Mouse (Mus musculus): ENCODE results near the gene Stk16.
A peak's percentile ranks its signal among the peaks of the same experiment; 100 is the strongest.

Stk16 gene

DNA sequence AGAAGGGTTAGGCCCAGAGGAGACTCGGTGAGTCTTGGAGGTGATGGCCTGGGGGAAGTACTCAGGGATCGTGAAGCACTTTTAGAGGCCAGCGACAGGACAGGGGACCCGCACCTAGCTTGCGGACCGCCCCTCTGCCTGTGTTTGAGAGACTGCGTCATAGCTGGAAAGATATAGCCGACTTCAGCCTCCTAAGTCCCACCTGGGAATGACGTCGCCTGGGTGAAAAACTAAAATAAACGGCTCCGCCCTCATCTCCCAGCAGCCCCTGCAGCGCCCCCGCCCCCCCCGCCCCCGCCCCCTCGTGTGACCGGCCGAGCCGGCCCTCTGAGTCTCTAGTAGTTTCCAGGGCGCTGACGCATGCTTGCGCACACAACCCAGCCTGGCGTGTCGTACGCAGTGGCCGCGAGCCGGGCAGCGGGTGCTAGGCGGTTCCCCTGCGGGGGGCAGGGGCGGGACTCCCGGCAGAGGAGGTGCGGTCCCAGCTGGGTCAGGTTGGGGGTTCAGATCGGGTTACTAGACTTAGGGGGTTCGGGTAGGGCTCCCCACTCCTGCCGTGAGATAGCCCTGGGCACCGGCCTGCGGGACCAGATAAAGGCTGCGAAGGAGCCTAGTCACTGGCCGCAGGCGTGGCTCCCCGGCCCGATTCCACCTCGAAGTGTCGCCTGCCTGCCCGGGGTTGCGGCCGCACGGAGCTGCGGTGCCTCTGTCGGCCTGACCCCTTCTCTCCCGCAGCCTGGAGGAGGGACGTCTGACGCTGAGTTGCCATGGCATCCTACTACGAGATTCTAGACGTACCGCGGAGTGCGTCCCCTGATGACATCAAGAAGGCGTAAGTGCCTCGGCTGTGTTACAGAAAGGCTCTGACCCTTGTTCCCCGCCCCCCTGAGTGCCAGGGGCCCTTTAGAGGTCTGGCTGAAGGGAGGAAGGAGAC is 25.7 kb downstream of the Stk16 start, which contains the start of gene Dnajb2:
Gene Dnajb2, plus strand, starts transcription at position 290 of the 934 bp plus-strand sequence.
- peak; percentile 89 to 93 for DNase-seq (ENCODE audit: low spot score in 2 of 2)

DNA sequence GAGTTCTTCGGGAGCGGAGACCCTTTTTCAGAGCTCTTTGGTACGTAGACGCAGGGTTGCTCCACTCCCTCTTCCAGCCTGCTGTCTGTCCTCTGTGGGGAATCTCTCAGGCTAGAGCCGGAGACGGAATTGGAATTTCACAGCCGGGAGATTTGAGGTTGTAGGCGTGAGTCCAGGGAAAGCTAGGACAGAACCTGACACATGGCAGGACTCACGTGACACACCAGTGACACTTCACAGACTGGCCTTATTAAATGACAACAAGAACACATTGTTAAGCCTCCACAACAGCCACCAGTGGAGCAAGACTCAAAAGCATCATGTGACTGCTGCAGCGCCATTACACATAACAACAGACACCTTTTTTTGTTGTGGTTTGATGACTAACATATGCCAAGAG is 29.0 kb downstream of the Stk16 start:
- DNase-seq (ENCODE audit: low spot score in 2 of 2), result no peak

DNA sequence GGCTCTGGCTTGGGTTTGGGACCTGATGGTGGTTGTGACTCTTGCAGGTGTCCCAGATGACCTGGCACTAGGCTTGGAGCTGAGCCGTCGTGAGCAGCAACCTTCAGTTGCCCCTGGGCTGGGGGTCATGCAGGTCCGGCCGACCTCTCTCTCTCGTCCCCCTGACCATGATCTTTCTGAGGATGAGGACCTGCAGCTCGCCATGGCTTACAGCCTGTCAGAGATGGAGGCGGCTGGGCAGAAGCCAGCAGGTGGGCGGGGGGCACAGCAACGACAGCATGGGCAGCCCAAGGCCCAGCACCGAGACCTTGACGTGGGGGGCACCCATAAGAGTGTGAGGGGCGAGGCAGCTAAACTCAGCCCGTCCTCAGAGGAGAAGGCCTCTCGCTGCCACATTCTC is 32.8 kb downstream of the Stk16 start:
- DNase-seq (ENCODE audit: low spot score in 2 of 2), result peak in 1 of 2 experiments; percentile 59

DNA sequence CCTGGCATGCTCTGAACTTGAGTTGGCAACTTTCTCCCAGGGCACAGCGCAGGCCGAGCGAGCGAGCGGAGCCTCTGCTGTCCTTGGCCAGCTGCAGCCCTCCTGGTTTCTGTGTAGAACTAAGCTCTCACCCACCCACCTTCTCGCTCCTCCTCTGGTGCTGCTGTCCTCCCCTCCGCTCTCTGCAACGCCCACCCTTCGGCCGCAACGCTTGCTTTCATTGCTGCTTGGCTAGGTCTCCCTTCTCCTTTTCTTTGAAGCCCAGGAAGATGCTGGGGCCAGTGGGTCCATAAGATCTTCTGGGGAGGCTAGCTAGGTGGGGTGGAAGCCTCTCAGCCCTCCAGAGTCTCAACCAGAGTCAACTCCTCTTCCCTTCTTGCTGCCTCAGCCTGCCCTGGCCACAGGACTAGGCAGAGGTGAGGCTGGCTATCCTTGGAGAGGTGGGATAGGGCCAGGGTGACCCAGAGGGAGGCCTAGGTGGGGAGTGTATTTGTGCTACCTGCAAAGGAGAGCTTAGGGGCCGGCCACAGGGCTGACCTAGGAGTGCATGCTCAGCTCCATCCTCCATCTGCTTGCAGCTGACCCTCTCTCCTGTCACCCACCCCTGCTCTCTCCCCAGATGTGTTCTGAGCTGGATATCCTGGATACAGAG is 33.7 kb downstream of the Stk16 start:
- peak in 1 of 2 experiments; percentile 60 for DNase-seq (ENCODE audit: low spot score in 2 of 2)

DNA sequence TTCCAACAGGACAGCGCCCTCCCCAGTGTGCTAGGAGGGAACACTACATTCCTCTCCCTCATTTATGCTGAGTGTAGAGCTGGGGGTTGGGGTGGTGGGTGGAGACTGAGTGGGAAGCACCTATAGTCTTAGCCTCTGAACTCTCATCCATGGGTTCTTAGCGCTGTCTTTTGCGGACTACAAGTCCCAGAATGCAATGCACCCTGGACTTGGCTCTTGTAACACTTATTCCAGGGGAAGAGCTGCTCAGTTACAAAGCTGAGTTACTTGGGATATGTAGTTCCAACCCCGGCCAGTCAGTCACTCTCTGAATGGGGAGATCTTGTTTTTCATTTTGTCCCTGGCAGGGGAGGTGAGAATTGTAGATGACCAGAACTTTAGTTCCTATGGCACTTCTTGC is 34.2 kb downstream of the Stk16 start:
- DNase-seq (ENCODE audit: low spot score in 2 of 2), result peak in 1 of 2 experiments; percentile 62

DNA sequence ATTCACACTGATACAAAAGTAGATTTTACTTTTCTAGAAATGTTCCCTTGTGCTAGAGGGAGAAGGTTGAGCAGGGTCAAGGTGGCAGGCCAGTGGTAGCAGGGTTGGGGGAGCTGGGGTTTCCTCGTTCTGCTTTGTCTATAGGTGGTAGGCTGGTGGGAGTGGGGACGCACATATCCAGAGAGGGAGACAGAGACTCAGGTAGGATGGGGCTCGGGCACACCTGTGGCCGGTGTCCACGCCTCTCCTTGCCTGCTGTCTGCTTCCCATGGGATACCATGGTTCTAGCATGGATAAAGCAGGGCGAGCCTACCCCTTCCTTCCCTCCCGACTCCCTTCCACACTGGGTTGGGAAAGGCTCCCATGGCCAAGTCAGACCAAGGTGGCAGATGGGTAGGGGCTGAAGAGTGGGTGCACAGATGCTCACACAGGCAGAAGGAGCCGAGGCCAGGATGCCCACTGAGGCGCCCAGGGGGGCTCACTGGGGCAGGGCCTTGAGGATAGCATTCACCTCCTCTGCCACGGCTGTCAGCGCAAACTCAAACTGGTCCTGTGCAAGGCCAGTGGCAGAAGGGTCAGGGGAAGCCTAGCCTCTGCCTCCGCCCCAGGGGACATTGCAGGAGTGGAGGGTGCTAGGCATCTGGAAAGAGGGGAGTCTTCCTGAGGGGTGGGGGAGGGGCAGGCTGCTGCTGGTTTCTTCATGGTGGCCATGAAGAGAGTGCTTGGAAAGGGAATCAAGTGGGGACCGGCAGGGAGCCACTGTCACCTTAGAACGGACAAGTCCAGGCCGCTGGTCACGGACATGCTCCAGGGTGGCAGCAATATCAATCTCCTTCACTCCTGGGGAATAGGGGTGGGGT is 36.7 kb downstream of the Stk16 start:
- peak in 1 of 2 experiments; percentile 69 for DNase-seq (ENCODE audit: low spot score in 2 of 2)

DNA sequence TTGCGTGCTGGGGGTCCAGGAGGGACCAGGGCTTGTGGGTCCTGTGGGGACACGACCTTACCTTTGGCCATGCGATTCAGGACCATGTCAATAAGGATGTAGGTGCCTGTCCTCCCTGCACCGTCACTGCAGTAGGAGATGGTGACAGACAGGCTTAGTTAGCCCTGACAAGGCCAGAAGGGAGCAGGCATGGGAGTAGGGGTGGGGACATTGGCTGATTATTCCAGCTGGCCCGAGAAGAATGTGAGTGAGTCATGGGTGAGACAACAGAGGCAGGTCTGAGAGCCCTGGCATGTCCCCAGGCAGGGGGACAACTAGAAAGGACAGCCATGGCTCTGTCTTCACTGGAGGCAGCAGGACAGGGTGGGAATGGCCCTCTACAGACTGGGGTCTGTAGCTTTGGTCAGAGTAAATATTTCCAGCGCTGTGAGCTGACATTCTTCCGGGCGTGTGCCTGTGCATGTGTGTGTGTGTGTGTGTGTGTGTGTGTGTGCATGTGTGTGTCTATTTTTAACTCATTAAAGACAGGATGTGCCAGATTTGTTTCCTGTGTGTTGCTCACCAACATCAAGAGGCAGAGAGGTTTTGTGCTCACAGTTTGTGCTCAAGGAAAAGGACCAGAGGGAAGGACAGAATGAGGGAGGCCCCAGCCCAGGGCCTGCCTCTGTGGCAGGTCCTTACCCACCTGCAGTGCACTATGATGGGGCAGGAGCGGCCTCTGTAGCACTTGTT is 37.6 kb downstream of the Stk16 start:
- DNase-seq (ENCODE audit: low spot score in 2 of 2), result no peak

DNA sequence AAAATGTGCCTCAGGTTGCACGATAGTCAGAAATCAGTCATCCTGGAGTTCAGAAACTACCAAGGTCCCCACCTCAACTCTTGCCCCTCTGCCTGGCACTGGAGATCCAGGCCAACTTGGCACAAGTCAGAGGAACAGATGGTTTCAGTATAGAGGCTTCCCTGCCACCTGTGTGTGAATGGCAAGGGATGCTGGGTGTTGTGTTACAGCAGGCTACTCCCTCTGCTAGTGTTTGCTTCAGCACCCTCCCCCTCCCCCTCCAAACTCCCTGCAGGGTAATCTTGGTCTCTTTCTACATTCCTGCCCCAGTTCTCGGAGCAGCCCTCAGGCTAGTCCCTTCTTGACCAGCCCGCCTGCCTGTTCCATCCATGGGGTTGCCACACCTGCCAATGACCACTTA is 39.9 kb downstream of the Stk16 start:
- no peak for DNase-seq (ENCODE audit: low spot score in 2 of 2)

DNA sequence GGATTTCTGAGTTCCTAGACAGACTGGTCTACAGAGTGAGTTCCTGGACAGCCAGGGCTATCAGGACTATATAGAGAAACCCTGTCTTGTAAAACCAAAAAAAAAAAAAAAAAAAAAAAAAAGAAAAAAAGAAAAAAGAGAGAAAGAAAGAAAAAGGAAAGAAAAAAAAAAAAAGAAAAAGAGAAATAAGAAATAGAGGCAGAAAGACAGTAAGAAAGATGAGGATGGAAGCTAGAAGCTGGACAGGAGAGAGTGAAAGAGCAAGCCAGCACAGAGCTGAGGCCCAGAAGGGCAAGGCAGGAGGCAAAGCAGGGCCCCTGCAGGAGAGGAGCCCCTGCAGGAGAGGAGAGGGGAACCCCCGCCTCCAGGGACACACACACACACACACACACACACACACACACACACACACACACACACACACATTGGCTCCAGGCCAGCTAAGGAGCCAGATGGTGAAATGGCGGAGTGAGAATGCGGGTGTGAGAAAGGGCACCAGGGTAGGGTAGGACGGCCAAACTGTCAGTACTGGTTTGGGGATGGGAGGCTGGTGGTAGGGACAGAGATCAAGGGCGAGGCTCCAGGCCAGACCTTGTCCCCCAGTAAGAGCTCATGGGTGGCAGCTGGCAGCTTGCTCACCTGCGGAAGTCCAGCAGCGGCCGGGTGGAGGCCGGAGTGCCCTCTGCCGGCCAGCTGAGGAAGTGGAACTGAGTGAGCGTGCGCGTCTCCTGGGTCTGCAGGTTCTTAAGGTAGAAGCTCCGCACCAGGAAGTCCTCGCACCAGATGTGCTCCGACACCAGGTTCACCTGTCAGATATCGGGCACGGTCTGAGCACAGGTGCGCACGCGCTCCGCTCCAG is 40.7 kb downstream of the Stk16 start:
- DNase-seq (ENCODE audit: low spot score in 2 of 2), result peak; percentile 87 to 95

DNA sequence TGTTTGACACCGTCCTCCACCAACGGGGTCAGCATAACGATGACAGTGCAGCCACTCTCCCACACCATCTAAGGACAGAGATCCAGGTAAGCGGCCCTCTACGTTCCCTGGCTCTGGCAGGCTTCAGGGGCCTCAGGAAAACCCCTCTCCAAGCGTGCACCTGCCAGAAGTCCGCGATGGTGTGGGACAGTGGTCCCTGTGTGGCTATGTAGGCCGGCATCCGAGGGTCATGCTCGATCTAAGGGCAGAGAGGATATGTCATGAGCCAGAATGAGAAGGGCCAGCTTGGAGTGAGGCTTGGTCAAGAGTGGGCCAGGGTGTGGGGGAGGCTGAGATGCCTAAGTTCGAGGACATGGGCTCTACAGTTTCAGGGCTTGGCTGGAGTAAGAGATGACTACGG is 41.7 kb downstream of the Stk16 start:
- DNase-seq (ENCODE audit: low spot score in 2 of 2), result peak in 1 of 2 experiments; percentile 67

DNA sequence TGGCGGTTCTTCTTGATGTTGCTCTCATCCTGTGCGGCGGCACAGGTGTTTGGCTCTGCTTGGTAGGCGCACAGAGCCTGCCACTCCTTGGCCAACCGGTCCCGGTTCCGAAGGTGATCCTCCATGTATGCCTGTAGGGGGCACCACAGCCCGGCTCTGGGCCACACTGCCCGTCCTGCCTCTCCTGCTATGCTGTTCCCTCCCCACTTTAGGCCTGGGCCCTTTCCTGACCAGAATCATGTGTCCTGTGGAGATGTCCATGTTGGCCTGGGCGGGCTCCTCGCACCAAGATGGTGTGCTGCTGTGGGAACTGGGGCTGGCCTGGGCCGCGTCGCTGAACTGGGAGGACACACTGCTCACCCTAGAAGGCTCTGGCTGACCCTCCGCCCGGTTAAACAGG is 42.4 kb downstream of the Stk16 start:
- DNase-seq (ENCODE audit: low spot score in 2 of 2), result peak in 1 of 2 experiments; percentile 69

DNA sequence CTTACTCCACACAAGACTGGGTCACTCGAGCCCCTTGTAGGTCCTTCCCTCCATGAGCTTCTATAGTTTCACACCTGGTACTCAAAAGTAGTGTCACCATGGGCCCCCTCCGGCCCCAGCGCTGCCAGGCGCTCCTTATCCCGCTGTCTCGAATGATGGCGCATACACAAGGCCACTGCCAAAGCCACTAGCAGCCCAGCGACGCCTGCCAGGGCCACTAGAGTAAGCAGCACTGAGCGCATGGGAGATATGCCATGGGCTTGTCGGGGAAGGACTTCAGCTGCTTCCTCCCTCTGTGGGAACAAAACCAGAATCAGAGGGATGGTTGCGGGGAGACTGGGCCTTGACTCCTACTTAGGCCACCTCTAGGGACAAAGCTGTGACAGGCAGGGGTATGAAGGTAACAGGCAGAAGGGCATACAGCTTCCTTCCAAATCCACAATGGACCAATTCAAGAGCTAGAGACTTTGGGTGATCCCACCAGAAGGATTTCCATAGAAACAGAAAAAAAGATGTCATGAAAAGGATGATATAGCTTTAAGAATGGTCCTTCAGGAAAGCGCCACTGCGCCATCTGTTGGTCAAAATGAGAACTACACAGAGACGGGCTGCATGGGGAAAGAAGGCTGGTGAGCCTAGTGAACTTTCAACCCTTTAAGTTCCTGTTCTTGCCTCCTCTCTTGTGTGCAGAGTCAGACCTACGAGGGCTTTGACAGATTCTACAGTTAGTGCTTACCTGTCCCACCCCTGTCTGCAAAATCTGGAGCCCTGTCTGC is 43.4 kb downstream of the Stk16 start:
- peak; percentile 87 to 97 for DNase-seq (ENCODE audit: low spot score in 2 of 2)

DNA sequence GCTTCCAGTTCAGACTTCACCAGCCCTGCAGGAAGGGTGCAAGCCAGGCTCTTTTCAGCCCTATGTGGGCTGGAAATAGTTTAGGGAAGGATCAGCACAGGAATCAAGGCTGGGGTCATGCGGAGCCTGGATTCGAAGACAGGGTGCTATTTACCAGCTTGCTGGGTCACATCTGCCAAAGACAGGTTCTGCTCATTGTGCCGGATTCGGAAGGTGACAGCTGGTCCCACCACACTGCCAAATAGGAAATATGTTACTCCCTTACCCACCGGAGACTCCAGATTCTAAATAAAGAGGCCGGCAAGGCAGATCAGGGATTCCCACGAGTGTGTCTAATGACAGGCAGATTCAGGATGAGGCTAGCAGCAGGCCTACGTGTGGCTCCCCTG is 44.0 kb downstream of the Stk16 start:
- DNase-seq (ENCODE audit: low spot score in 2 of 2), result no peak

DNA sequence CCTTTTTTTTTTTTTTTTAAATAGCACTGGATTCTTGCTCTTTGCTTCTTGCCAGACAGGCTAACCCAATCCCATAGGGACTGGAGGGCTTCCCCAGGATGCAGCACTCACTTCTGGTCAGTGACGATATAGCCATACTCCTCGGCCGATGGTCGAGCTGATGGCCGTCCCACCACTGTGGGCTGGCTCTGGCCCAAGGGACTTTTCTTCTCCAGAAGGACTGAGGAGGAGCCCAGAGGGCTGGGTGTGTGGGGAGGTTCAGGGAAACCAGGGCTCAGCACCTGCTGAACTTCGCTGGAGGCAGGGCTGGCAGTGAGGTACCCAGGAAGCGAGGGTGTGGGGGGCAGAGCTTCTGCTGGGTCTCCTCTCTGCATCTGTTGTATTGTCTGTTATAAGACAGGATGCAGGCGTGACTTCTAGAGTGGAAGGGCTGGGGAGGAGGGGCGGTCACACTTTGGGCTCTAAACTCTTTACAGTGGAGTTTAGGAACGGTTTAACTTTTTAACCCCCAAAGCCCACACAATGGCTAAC is 44.9 kb downstream of the Stk16 start:
- no peak for DNase-seq (ENCODE audit: low spot score in 2 of 2)

DNA sequence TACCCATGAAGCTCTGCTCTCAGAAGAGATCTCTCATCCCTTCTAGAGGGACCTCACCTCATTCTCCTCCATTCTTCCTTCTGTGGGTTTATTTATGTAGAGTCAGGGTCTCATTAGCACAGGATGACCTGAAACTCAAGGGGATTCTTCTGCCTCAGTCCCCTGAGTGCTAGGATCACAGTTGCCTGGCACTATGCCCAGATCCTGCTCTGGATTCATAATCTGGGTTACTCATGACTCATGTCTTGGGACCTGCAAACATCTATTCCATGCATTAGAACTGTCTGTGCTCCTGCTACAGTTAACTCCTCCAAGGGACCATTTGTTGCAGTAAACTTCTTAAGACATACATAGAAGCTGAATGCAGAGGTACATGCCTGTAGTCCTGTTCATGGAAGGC is 50.6 kb downstream of the Stk16 start:
- no peak for DNase-seq (ENCODE audit: low spot score in 2 of 2)

DNA sequence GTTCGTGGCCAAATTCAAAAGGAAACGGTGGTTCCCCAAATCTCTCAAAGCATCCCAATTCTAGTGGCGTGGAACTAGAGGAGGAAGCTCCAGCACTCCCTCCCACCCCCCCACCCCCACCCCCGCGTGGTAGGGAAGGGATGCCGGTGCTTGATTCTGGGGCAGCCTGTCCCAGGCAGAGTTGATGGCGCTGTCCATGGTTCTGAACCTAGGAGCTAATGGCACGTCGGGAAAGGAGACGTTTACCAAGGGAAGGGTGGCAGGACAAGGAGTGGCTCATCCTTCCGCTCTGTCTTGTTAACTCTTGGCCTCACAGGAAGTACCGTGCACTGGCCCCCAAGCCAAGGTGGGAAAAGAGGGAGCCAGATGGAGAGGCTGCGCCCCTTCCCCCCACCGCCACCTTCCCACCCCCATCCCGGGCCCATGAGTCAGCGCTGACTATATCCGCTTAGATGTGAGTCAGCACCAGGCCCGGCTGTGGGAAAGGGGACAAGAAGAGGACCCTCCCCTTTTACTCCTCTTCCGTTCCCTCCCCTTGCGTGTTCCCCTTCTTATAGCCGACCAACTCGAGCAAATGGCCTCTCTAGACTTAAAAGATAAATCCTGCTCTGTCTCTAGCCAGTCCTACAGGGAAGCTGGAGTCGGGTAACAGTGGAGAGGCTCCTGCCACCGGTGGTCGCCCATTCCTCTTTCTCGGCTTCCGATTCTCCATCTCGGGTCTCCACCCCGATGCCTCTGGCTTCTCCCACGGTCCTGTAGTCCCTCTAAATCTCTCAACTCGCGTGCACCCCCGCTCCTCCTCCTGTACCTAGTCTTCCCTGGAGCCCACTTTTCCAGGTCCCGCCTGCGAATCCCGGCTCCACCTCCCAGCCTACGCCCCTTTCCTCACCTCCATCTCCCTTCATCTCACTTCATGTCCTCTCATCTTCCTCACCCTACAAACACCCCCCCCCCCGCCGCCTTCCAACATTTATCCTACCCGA is 52.6 kb downstream of the Stk16 start:
- DNase-seq (ENCODE audit: low spot score in 2 of 2), result peak in 1 of 2 experiments; percentile 82

DNA sequence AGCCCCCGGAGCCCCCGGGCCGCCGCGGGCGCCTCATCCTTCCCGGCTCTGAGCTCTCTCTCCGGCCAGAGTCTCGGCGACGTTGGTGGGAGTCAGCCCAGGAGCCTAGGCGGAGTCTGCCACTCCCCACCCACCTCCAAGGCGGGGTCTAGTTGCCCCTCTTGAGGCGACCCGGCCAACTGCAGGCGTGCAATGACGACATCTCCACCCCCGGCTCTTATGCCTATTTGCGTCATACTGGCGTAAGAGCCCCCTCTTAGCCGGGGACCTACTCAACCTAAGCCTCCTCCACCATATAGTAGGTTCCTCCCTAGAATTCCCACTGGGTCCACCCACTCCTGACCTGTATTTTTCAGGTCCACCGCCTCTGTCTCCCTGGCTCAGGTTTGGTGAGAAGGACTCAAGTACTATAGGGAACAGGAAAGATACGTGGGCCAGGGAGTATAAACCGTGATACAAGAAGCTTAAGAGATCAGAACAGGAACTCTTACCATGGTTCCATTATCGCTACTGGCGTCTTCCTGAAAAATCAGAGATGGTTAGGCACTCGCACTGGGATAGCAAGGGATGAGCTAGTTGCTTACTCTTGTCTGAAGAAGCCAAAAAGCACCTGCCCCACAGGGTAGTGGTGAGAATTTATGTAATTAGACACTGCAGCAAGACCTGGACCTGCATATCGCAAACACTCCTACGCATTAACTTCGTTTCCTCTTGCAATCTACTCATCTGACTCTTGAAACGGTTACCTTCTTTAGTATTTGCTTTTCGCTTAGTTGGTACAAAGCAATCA is 53.6 kb downstream of the Stk16 start, which contains the start of gene Ptprn:
Gene Ptprn, minus strand, starts transcription at position 412 of the 790 bp plus-strand sequence.
- DNase-seq (ENCODE audit: low spot score in 2 of 2), result no peak
